ENCODE assay signal across 11 mouse cellular contexts in the genomic region with DNA sequence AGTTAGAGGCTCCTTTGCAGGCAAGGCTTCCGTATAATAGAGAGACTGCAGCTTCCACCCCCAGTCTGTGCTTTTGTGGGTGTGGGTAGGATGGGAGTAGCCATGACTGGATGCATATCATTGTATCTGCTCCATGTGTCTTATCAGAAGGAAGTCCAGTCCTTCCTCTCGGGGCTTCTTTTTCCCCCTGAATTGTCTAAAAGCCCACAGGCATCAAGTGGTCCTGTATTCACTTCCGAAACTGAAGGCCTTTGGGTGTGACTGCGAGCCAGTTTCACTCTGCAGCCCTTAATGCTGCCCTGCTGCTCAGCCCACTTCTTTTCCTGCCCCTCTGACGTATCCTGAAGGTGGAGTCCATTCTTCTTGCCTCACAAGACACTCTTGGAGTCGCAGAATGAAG.
DNase-seq lines count a peak whose midpoint lies in the region; ATAC-seq and TF ChIP-seq lines count a peak whose summit lies in the region.
"Had no signal": no experiment of that assay in that cellular context is flagged by ENCODE, and none has a peak within 500 bp of the region (broad histone marks: within the 10 kb centered on the region; RNA-seq: fewer than 3 reads in every experiment).

No protein-coding gene starts in this region.

- H3K4me2 ChIP-seq in liver, embryonic 11.5 days = no peak overlapping the region
- no peak overlapping the region for H3K4me2 ChIP-seq in liver, postnatal 0 days (ENCODE audit: low read depth, low read length)
- no peak overlapping the region for H3K4me2 ChIP-seq in embryonic facial prominence, embryonic 15.5 days (replicated peaks)

- H3K9ac ChIP-seq in liver, embryonic 11.5 days (ENCODE audit: low read depth, low read length) = no peak overlapping the region
- H3K9ac ChIP-seq in liver, postnatal 0 days (replicated peaks) = no peak overlapping the region
- H3K9ac ChIP-seq in embryonic facial prominence, embryonic 15.5 days = no peak overlapping the region

- peak; percentile 34; the same call in 1 of the 2 replicates for ATAC-seq in liver, embryonic 11.5 days (replicated peaks; ENCODE audit: low FRiP score)
- ATAC-seq in liver, postnatal 0 days = no peak
- ATAC-seq in embryonic facial prominence, embryonic 15.5 days (ENCODE audit: insufficient number of reproducible peaks, low FRiP score, low TSS enrichment, low read depth) = no peak
- no peak for ATAC-seq in erythroid progenitor cell, adult 5-6 weeks (replicated peaks; ENCODE audit: low FRiP score, poor library complexity, severe bottlenecking)
- ATAC-seq: intestine, postnatal 0 days had no signal

- H3K27me3 ChIP-seq in liver, embryonic 11.5 days (replicated peaks; ENCODE audit: control insufficient read depth, insufficient read depth, low read length) = no peaks in the 10 kb centered on the region
- no peaks in the 10 kb centered on the region for H3K27me3 ChIP-seq in liver, postnatal 0 days (ENCODE audit: insufficient read depth, low read length)
- H3K27me3 ChIP-seq in embryonic facial prominence, embryonic 15.5 days = no peaks in the 10 kb centered on the region

- WGBS in liver, embryonic 11.5 days = 55% methylated on average over 6 of the region's 6 CpGs
- 50% methylated on average over 6 of the region's 6 CpGs for WGBS in liver, postnatal 0 days (ENCODE audit: insufficient replicate concordance)
- 77% methylated on average over 6 of the region's 6 CpGs for WGBS in embryonic facial prominence, embryonic 15.5 days

- no peak for TF ChIP-seq CTCF in liver, postnatal 0 days (IDR thresholded peaks at IDR 0.05; ENCODE audit: low read depth)

- H3K4me3 ChIP-seq in liver, embryonic 11.5 days (ENCODE audit: low read depth, low read length) = no peak overlapping the region
- H3K4me3 ChIP-seq in liver, postnatal 0 days (ENCODE audit: low read depth, low read length) = no peak overlapping the region
- no peak overlapping the region for H3K4me3 ChIP-seq in embryonic facial prominence, embryonic 15.5 days (replicated peaks)

- no peak overlapping the region for H3K27ac ChIP-seq in liver, embryonic 11.5 days (ENCODE audit: low read depth, low read length)
- H3K27ac ChIP-seq in liver, postnatal 0 days (ENCODE audit: low read depth) = no peak overlapping the region
- 0 out of 2 replicates have a peak overlapping the region, but pooled peaks have one; percentile 2 for H3K27ac ChIP-seq in embryonic facial prominence, embryonic 15.5 days (replicated peaks)

- TF ChIP-seq EP300 in liver, postnatal 0 days (IDR thresholded peaks at IDR 0.05; ENCODE audit: low read depth) = no peak

- no peaks in the 10 kb centered on the region for H3K9me3 ChIP-seq in liver, embryonic 11.5 days (ENCODE audit: control insufficient read depth, low read length)
- H3K9me3 ChIP-seq in liver, postnatal 0 days (ENCODE audit: low read length) = no peaks in the 10 kb centered on the region
- no peaks in the 10 kb centered on the region for H3K9me3 ChIP-seq in embryonic facial prominence, embryonic 15.5 days (replicated peaks)

- H3K4me1 ChIP-seq in liver, embryonic 11.5 days (replicated peaks; ENCODE audit: control insufficient read depth, insufficient read depth, low read length) = peaks cover 13% of the 10 kb centered on the region
- H3K4me1 ChIP-seq in liver, postnatal 0 days (ENCODE audit: insufficient read depth) = peaks cover 13% of the 10 kb centered on the region; the same call in 1 of the 2 replicates
- H3K4me1 ChIP-seq in embryonic facial prominence, embryonic 15.5 days = peaks cover 15% of the 10 kb centered on the region

- intact Hi-C loops in left cerebral cortex, postnatal 10 days (cut with DNase I) = no loop called here

- DNase-seq in liver, embryonic 11.5 days (ENCODE audit: low spot score) = no peak
- no peak for DNase-seq in liver, postnatal 0 days
- peak; percentile 16 for DNase-seq in kidney, adult 9 months
- peak; percentile 38 for DNase-seq in lung, postnatal 25 days (ENCODE audit: low spot score)
- DNase-seq in left cerebral cortex, postnatal 10 days (ENCODE audit: extremely low spot score in 1 of 2, low spot score in 2 of 2) = no peak
- DNase-seq: adrenal gland, adult 8-10 months; cerebellum, adult 11 months; gastrocnemius, postnatal 25 days had no signal

- H3K36me3 ChIP-seq in liver, embryonic 11.5 days (ENCODE audit: control insufficient read depth, insufficient read depth, low read length) = no peaks in the 10 kb centered on the region
- H3K36me3 ChIP-seq in liver, postnatal 0 days (replicated peaks; ENCODE audit: insufficient read depth, low read length) = no peaks in the 10 kb centered on the region
- no peaks in the 10 kb centered on the region for H3K36me3 ChIP-seq in embryonic facial prominence, embryonic 15.5 days

Comparison
In these comparisons a context has a peak if more than half of its experiments do, and no peak if none do; other contexts are left out.
1. DNase-seq: peak in kidney, adult 9 months (single experiment) and lung, postnatal 25 days (single experiment); none in liver, embryonic 11.5 days (single experiment), liver, postnatal 0 days (single experiment) and left cerebral cortex, postnatal 10 days (0 of 2).